Mouse (Mus musculus): ENCODE results near the gene Hus1b.

Gene Hus1b

GRCm38 (mm10) chr13:30960714-30961113 lies 13.2 kb upstream of the Hus1b start:
- in situ Hi-C loops (cut with MboI; ENCODE audit: unreplicated experiment in 2 of 2), result no loop called here

- in situ Hi-C loops (cut with MboI; ENCODE audit: unreplicated experiment in 2 of 2), result no loop called here
These were observed 6.0 kb upstream of the Hus1b start for GRCm38 (mm10) chr13:30953580-30953979.

- in situ Hi-C loops (cut with MboI; ENCODE audit: unreplicated experiment in 2 of 2), result no loop called here
These were observed 4.5 kb upstream of the Hus1b start for GRCm38 (mm10) chr13:30952044-30952443.

GRCm38 (mm10) chr13:30949181-30949580 lies 1.6 kb upstream of the Hus1b start:
- in situ Hi-C loops (cut with MboI; ENCODE audit: unreplicated experiment in 2 of 2), result no loop called here

- in situ Hi-C loops (cut with MboI; ENCODE audit: unreplicated experiment in 2 of 2), result no loop called here
These were observed 430 bp downstream of the Hus1b start for GRCm38 (mm10) chr13:30947129-30947528.

- in situ Hi-C loops (cut with MboI; ENCODE audit: unreplicated experiment in 2 of 2), result no loop called here
These were observed 1.8 kb downstream of the Hus1b start for GRCm38 (mm10) chr13:30945788-30946187.

- in situ Hi-C loops (cut with MboI; ENCODE audit: unreplicated experiment in 2 of 2), result no loop called here
These were observed 14.6 kb downstream of the Hus1b start for GRCm38 (mm10) chr13:30932972-30933371.

GRCm38 (mm10) chr13:30931613-30932012 lies 15.9 kb downstream of the Hus1b start:
- in situ Hi-C loops (cut with MboI; ENCODE audit: unreplicated experiment in 2 of 2), result no loop called here

GRCm38 (mm10) chr13:30929119-30929518 lies 18.4 kb downstream of the Hus1b start:
- in situ Hi-C loops (cut with MboI; ENCODE audit: unreplicated experiment in 2 of 2), result no loop called here

- in situ Hi-C loops (cut with MboI; ENCODE audit: unreplicated experiment in 2 of 2), result no loop called here
These were observed 23.3 kb downstream of the Hus1b start for GRCm38 (mm10) chr13:30924269-30924668.

GRCm38 (mm10) chr13:30921914-30922313 lies 25.6 kb downstream of the Hus1b start:
- in situ Hi-C loops (cut with MboI; ENCODE audit: unreplicated experiment in 2 of 2), result no loop called here

- in situ Hi-C loops (cut with MboI; ENCODE audit: unreplicated experiment in 2 of 2), result no loop called here
These were observed 33.8 kb downstream of the Hus1b start for GRCm38 (mm10) chr13:30913757-30914156.

GRCm38 (mm10) chr13:30913028-30913427 lies 34.5 kb downstream of the Hus1b start:
- in situ Hi-C loops (cut with MboI; ENCODE audit: unreplicated experiment in 2 of 2), result no loop called here

GRCm38 (mm10) chr13:30911931-30912625 lies 35.5 kb downstream of the Hus1b start:
- in situ Hi-C loops (cut with MboI; ENCODE audit: unreplicated experiment in 2 of 2), result no loop called here

GRCm38 (mm10) chr13:30910889-30911288 lies 36.7 kb downstream of the Hus1b start:
- in situ Hi-C loops (cut with MboI; ENCODE audit: unreplicated experiment in 2 of 2), result no loop called here

GRCm38 (mm10) chr13:30902286-30902685 lies 45.3 kb downstream of the Hus1b start:
- in situ Hi-C loops (cut with MboI; ENCODE audit: unreplicated experiment in 2 of 2), result loop anchor here in 1 of 2 experiments (10.0 kb wide), 1 partner anchor 753 kb away; no protein-coding TSS in a partner anchor

GRCm38 (mm10) chr13:30901387-30902041 lies 46.0 kb downstream of the Hus1b start:
- in situ Hi-C loops (cut with MboI; ENCODE audit: unreplicated experiment in 2 of 2), result loop anchor here in 1 of 2 experiments (10.0 kb wide), 1 partner anchor 753 kb away; no protein-coding TSS in a partner anchor
